Mouse (Mus musculus): ENCODE results near the gene Snap91. TPM values are rescaled to one million over a fixed set of nuclear protein-coding genes. Genes with fewer than 3 reads are reported as not detected.

The Snap91 gene
- total RNA-seq (2014; fragmentation: Nextera tagmentation) (not detected in 2 replicates), total RNA-seq (2017) (not detected in 2 replicates)

DNA sequence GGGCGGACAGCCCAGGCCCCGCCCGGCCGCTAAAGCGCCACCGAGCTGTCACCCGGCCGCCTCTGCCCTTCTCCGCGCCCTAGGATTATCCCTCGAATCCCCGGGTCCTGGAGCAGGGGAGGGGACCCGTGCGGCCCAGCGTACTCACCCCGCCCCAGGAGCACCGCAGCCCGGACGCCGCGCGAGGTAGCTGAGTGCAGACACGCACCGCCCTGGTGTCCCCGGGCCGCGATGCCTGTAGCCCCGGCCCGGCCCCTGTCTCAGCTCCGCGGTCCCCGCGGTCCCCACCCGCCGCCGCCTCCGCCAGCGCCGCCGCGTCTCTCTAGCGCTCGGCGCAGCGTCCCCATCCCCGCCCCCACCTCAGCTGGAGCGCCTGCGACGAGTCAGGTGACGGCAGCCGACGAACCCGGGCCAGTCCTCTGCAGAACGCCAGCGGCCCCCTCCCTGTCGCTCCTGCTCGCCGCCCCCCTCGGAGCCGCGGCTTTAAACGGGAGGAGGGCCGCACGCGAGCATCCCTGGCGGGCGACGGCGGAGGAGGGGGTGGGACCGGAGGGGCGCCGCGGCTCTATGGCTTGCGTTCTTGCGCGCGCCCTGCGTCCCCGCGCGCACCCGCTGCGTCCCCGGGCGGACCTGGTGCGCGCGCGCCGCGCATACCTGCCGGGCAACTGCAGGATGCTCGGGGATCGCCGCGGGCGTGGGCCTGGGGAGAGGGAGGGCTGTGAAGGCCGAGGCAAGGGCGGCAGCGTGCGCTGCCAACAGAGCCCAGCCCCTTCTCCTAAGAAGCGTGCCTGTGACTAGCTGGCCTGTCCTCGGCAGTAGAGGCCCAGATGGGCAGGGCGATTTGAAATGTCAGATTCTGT is at the start of gene Snap91:
Gene Snap91, minus strand, starts transcription at position 542 of the 860 bp plus-strand sequence.
- peak; percentile 42 for ATAC-seq (replicated peaks; ENCODE audit: poor library complexity, severe bottlenecking)

GRCm38 (mm10) chr9:86926519-86926918 is 46.1 kb upstream of the Snap91 start:
- no peak for ATAC-seq (replicated peaks; ENCODE audit: poor library complexity, severe bottlenecking)

DNA sequence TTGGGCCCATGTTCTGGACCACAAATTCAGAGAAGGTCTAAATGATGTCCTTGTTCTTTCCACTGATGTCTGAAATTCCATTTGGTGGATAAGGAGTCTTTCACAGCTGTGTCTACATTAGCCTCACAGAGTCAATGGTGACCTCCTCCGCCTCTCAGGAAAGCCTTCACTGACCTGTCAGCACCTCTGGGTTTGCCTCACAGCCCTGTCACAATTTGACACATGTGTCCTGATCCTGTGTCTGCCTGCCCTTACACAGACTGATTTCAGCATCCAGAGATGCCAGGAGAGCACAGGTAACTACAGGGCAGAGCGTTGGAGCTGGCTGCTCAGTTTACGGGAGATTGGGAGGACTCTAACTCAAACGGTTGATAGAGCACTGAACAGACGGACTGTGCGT is 45.2 kb upstream of the Snap91 start:
- no peak for ATAC-seq (replicated peaks; ENCODE audit: poor library complexity, severe bottlenecking)

DNA sequence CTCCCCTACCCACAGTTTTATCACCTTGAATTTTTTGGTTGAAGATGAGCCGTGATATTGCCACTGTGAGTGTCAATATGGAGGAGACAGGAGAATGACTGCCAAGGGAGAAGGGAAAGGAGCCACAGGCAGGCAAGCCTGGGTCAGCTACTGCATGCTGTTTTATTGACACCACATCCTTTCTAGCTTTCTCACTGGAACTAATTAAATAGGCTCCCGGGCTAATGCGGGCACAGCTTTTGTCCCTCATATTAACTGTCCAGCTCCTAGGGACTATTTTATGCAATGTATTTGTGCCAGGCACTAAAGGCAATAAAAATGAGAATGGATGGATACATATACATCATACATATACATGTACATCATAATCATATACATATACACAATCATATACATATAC is 42.0 kb upstream of the Snap91 start:
- no peak for ATAC-seq (replicated peaks; ENCODE audit: poor library complexity, severe bottlenecking)

GRCm38 (mm10) chr9:86916543-86916942 is 36.1 kb upstream of the Snap91 start:
- no peak for ATAC-seq (replicated peaks; ENCODE audit: poor library complexity, severe bottlenecking)

DNA sequence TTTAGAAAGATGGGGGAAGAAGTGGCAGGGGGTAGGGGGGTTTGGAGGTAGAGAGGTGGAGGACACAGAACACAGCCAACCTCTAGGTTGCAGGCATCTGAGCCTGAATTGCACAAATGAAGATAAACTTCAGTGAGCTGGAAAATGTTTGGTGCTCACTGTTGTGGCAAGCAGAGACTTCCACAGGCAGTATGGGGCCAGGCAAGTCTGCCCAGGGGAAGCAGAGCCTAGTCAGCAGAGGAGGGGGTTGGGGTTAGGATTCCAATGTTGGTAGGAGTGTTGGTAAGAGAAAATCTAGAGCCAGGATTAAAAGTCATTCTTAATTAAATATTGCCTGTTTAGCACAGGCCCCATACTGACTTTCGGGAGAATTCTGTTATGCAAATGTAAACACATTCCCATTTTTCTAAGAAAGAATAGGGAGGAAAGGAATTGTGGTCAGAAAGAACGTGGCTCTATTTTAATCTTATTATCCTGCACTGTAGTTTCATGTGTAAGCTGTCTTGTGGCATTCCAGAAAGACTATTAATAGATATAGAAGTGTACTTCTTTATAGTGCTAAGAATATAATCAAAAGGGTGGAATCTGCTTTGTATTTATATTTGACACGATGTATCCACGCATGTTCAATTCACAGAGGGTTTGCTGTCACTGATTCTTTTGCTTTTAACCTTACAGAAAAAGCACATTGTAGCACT is 19.2 kb upstream of the Snap91 start:
- ATAC-seq (replicated peaks; ENCODE audit: poor library complexity, severe bottlenecking), result no peak

DNA sequence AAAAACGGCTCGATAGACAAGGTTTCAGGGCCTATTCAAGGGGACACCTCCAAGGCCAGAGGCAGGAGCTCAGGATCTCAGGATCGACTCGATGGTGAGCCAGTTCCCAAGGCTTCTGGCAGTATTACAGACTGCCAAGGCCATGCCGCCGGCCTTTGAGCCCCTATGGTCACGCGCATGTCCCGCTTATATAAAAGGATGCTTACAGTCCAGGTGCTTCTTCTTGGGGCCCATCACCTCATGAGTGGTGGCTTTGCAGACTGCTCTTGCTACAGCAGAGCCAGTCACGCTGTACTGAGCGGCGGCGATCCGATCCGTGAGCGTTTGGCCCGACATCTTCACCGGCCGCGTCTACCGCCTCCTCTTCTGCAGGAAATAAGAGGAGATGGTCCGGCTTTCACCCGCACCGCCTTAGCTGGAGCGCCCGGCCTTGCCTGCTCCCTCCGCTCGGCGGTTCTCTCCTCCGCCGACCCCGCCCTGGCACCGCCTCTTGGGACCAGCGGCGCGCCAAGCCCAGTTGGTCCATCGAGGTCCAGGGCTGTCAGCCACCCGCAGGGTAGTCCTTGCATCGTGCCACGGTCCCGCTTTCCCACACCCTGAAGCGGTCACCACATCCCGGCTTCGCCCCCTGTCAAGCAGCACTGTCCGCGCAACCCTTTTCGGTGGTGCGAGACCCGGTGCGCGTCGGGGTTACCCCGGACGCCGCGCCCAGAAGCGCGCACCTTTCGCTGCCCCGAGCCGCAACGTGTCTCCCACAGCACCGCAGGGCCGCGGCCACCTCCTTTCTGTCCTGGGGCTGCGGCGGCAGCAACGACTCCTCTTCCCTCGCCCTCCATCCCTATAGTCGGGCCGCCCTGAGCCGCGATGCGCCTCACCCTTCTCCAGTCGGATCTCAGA is 990 bp downstream of the Snap91 start:
- ATAC-seq (replicated peaks; ENCODE audit: poor library complexity, severe bottlenecking), result peak; percentile 56

- ATAC-seq (replicated peaks; ENCODE audit: poor library complexity, severe bottlenecking), result no peak
Observed at GRCm38 (mm10) chr9:86878716-86879115, 1.7 kb downstream of the Snap91 start.

DNA sequence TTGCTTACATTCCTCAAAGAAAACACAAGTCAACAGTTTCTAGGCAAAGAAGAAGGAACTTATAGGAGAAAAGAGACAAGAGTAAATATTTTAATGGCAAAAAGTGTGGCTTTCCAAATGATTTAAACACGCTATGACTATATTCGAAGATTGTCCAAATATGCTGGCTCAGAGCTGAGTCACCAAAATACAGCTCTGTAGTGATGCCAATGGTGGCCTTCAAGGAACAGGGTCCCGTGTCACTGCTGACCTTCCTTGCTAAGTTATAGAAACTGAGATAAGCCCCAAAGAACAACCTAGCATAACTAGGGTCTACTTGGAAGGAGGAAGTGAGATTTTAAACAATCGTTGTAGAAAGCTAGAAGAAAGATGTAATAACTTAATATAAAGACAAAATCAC is 6.8 kb downstream of the Snap91 start:
- no peak for ATAC-seq (replicated peaks; ENCODE audit: poor library complexity, severe bottlenecking)

GRCm38 (mm10) chr9:86869586-86870338 is 10.7 kb downstream of the Snap91 start:
- ATAC-seq (replicated peaks; ENCODE audit: poor library complexity, severe bottlenecking), result no peak

DNA sequence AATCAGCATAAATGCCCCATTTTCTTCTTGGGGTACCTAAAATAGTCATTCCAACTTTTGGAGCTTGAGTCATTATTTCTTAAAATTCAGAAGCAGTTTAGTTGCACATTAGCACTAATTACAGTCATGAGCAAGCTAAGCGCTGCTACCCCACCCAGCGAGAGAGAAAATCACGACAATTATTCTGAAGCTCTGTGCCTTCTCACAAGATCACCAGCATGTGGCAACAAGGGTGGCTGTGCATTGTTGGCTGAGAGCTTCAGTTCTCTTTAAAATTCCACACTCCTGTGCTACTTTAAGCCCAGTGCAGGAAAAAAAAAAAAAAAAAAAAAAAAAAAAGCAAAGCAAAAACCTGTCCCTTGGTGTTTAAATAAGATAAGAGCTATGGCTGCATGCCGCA is 22.4 kb downstream of the Snap91 start:
- no peak for ATAC-seq (replicated peaks; ENCODE audit: poor library complexity, severe bottlenecking)

- ATAC-seq (replicated peaks; ENCODE audit: poor library complexity, severe bottlenecking), result no peak
Observed at GRCm38 (mm10) chr9:86857626-86858025, 22.8 kb downstream of the Snap91 start.

DNA sequence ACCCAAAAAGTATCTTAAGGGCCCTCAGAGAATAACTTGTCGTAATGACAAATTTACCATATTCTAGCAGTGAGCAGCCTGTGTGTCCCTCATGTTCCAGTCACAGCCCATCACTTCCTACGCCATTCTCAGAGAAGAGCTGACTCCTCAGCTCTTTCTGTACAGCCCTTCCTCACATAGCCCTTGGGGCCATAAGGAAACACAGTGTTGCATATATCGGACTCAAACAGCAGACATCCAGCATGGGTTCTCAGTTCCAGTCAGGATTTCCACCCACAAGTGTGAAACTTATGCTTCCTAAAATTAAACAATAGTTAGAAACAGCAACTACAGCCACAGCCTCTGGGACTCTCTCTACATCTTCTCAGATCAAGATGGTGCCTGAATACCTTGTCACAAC is 27.6 kb downstream of the Snap91 start:
- no peak for ATAC-seq (replicated peaks; ENCODE audit: poor library complexity, severe bottlenecking)

- ATAC-seq (replicated peaks; ENCODE audit: poor library complexity, severe bottlenecking), result no peak
Observed at GRCm38 (mm10) chr9:86851689-86852088, 28.8 kb downstream of the Snap91 start.

DNA sequence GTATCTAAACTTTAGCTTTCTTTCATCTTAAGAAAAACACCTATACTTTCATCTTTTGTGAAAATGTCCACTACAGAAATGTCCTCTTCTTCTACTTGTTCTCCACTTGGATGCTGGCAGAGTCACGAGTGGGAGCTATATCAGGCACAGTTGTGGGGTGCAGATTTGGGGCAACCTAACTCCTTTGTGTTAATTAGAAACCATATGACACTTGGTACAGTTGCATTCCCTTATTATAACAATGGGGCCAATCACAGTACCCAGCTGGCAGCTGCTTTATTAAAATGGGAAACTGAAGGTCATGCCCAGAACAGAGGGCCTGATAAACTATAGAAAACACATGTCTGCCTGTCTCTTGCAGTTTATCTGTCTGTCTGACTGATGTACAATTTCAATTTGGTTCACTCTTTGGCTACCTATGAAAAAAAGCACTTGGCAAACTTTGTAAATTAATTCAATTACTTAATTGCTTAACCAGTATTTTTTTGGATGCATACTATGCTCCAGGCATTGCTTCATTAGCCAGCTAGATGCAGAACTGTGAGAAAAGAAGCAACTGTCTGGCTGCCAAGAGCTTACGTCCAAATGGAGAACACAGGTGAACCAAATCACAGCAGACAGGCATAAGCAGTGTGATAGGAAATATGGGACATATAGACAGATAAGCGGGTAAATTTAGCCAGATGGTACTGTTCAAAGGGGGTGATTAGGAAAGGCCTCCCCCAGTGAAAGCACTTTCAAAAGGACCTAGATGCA is 29.8 kb downstream of the Snap91 start:
- ATAC-seq (replicated peaks; ENCODE audit: poor library complexity, severe bottlenecking), result no peak

- ATAC-seq (replicated peaks; ENCODE audit: poor library complexity, severe bottlenecking), result no peak
Observed at GRCm38 (mm10) chr9:86843747-86844353, 36.6 kb downstream of the Snap91 start.

DNA sequence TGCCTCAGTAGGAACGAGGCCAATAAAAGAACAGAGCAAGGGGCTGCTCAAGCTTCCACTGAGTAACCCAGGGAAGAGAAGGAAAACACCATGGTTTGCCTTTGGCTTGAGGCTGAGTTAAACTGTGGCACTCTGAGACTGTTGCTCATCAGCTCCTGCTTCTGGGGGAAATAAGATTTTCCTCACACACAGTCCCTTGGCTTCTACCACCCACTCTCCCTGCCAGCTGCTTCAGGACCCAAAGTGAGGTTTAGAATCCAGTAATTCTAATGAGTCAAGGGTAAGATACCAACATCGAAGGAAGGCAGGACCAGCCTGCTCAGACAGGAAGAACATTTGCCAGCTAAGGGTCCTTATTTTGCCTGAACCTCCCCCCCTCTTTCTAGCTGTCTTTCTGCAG is 50.7 kb downstream of the Snap91 start:
- ATAC-seq (replicated peaks; ENCODE audit: poor library complexity, severe bottlenecking), result no peak

DNA sequence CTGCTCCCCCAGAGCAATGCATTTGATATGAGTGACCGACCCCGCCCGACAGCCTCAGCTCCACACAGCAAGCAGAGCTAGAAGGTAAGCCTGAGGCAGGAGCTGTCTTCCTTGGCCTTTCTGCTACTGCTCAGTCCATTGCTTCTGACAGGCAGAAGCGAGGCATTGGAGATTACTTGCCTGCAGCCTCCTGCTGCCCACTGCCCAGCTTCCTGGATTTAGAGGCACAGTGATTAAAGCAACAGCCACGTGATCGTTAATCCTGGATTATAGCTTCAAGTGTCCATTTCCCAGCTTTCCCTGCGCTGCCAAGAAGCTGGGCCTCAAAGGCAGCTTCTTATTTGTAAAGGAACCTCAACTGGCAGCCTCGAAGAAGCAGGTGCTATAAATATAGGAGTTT is 51.4 kb downstream of the Snap91 start:
- ATAC-seq (replicated peaks; ENCODE audit: poor library complexity, severe bottlenecking), result no peak

- ATAC-seq (replicated peaks; ENCODE audit: poor library complexity, severe bottlenecking), result no peak
Observed at GRCm38 (mm10) chr9:86819366-86819765, 61.1 kb downstream of the Snap91 start.

Data from granulocyte monocyte progenitor cell, adult 5-6 weeks (primary cell).